Mouse (Mus musculus): Measurements from ENCODE around the gene Fuca1.

DNA sequence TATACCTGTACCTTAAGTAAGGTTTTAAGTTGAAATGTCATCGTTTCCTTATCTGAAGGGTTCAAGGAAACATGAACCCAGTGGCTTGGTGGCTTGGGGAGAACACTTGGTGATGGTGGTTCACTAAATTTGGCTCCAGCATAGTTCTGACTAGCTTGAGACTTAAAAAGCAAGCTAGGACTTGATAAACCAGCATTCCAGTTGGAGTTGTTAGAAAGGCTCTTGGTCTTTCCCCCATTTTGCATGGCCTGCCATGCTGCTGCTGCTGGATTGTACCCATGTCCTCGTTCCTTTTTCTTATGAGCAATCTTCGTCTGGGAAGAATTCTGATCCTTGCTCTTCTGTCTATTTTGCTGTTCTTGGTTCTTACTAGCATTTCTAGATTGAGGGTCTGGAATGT lies 48.5 kb upstream of the Fuca1 start:
- TF ChIP-seq POLR2A (IDR thresholded peaks at IDR 0.05; ENCODE audit: insufficient read depth, low read depth, low read length): no peak
- TF ChIP-seq CTCF (IDR thresholded peaks at IDR 0.05; ENCODE audit: insufficient read depth, low read depth, low read length): no peak
